Mouse (Mus musculus) MEL (cell line): ENCODE data around the gene Col4a3.
A peak's percentile ranks its signal among the peaks of the same experiment; 100 is the strongest.

Source experiments
- BHLHE40 ChIP-seq: IDR thresholded peaks from 2 replicates; pipeline ENCODE4 v1.6.1; 2012; ENCODE audit warnings: low read depth, mild to moderate bottlenecking, inconsistent platforms, low read length, improper control_type of control experiment, borderline replicate concordance
- CTCF ChIP-seq, 3 experiments: IDR thresholded peaks in 2 of 3; conservative IDR thresholded peaks in 1 of 3; 2 replicates each; pipeline ENCODE4 v1.5.1; 2011 to 2012; ENCODE audit warnings: low read length in 3 of 3, low read depth in 2 of 3, mild to moderate bottlenecking in 2 of 3, improper control_type of control experiment in 1 of 3, inconsistent platforms in 1 of 3, mixed read lengths in 1 of 3, moderate library complexity in 1 of 3; ENCODE audit not compliant: control insufficient read depth in 1 of 3, insufficient read depth in 1 of 3, poor library complexity in 1 of 3, severe bottlenecking in 1 of 3
- NRF1 ChIP-seq: IDR thresholded peaks from 2 replicates; pipeline ENCODE4 v1.6.1; 2014; ENCODE audit warnings: low read depth, mild to moderate bottlenecking, inconsistent platforms, low read length, improper control_type of control experiment, moderate library complexity; ENCODE audit not compliant: poor library complexity, insufficient read depth, severe bottlenecking
- POLR2A ChIP-seq, 2 experiments: IDR thresholded peaks; 2 replicates each; pipeline ENCODE4 v1.6.1; 2011 to 2012; ENCODE audit warnings: low read length in 2 of 2, mild to moderate bottlenecking in 2 of 2, control low read depth in 1 of 2, improper control_type of control experiment in 1 of 2, low read depth in 1 of 2, moderate library complexity in 1 of 2; ENCODE audit not compliant: control insufficient read depth in 1 of 2, insufficient read depth in 1 of 2, poor library complexity in 1 of 2
- TAL1 ChIP-seq: IDR thresholded peaks from 2 replicates; pipeline ENCODE4 v1.6.1; 2012; ENCODE audit warnings: mild to moderate bottlenecking, inconsistent platforms, low read length, moderate library complexity, mixed read lengths
- TCF12 ChIP-seq: IDR thresholded peaks from 2 replicates; pipeline ENCODE4 v1.6.1; 2014; ENCODE audit warnings: low read depth, mild to moderate bottlenecking, inconsistent platforms, low read length, improper control_type of control experiment, moderate library complexity
- ZC3H11A ChIP-seq: IDR thresholded peaks from 2 replicates; pipeline ENCODE4 v1.6.1; 2012; ENCODE audit warnings: low read depth, mild to moderate bottlenecking, inconsistent platforms, low read length, improper control_type of control experiment
- ZKSCAN1 ChIP-seq: IDR thresholded peaks from 2 replicates; pipeline ENCODE4 v1.6.1; 2012; ENCODE audit warnings: low read depth, mild to moderate bottlenecking, inconsistent platforms, low read length, improper control_type of control experiment, moderate library complexity
- ZNF384 ChIP-seq: IDR thresholded peaks from 2 replicates; pipeline ENCODE4 v1.6.1; 2012; ENCODE audit warnings: low read depth, mild to moderate bottlenecking, inconsistent platforms, low read length, improper control_type of control experiment

GRCm38 (mm10) chr1:82686328-82686727 lies 99.6 kb downstream of the Col4a3 start:
- TF ChIP-seq ZKSCAN1 (no peak), POLR2A (IDR thresholded peaks at IDR 0.05; ENCODE audit: control insufficient read depth in 1 of 2, insufficient read depth in 1 of 2, low read depth in 1 of 2, low read length in 2 of 2, poor library complexity in 1 of 2) (no peak), BHLHE40 (peak; percentile 36; the same call in 1 of the 2 replicates), CTCF (IDR thresholded peaks at IDR 0.05 in 2 of 3, conservative IDR thresholded peaks at IDR 0.05 in 1 of 3; ENCODE audit: control insufficient read depth in 1 of 3, insufficient read depth in 1 of 3, low read depth in 2 of 3, low read length in 3 of 3, poor library complexity in 1 of 3, severe bottlenecking in 1 of 3) (no peak), TCF12 (peak; percentile 96), ZC3H11A (no peak), ZNF384 (no peak), TAL1 (peak; percentile 45), NRF1 (no peak)
